In the genomic region with DNA sequence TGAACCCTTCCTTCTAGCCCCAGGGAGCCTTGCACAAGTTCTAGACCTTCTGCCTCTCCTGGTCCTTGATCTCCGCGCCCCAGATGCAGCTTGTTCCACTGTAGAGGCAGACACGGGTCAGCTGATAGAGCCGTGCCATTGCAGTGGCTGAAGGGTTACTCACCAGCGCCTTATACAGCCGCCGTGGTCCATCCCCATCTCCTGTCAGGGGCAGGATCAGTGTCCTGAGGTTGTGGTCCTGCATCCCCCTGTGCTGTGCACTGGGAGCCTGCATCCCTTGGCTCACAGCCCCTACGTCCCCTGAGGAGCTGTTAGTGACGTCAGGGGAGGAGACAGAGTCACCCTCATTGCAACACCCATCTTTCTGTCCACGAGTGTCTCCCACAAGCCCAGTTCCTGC, we compare ENCODE assay signal across 8 mouse cellular contexts. TPM values are rescaled to one million over a fixed set of nuclear protein-coding genes. Genes with fewer than 3 reads are reported as not detected.
DNase-seq lines count a peak whose midpoint lies in the region; ATAC-seq and TF ChIP-seq lines count a peak whose summit lies in the region.

No protein-coding gene starts in this region.

- peaks cover 36% of the 10 kb centered on the region for H3K36me3 ChIP-seq in heart, embryonic 10.5 days
- peaks cover 16% of the 10 kb centered on the region for H3K36me3 ChIP-seq in neural tube, embryonic 11.5 days (ENCODE audit: control insufficient read depth, insufficient read depth, low read length)
- peaks cover 28% of the 10 kb centered on the region for H3K36me3 ChIP-seq in neural tube, embryonic 15.5 days
- peaks cover 27% of the 10 kb centered on the region for H3K36me3 ChIP-seq in intestine, embryonic 15.5 days
- peaks cover 21% of the 10 kb centered on the region for H3K36me3 ChIP-seq in small intestine, adult 2 months (ENCODE audit: control insufficient read depth, insufficient read depth, low read length)

- no peaks in the 10 kb centered on the region for H3K9me3 ChIP-seq in heart, embryonic 10.5 days
- H3K9me3 ChIP-seq in neural tube, embryonic 11.5 days (ENCODE audit: control insufficient read depth, low read length) = no peaks in the 10 kb centered on the region
- no peaks in the 10 kb centered on the region for H3K9me3 ChIP-seq in neural tube, embryonic 15.5 days (replicated peaks)
- no peaks in the 10 kb centered on the region for H3K9me3 ChIP-seq in intestine, embryonic 15.5 days

- H3K27ac ChIP-seq in heart, embryonic 10.5 days = peak overlapping the region; percentile 79
- 0 out of 2 replicates have a peak overlapping the region, but pooled peaks have one; percentile 20 for H3K27ac ChIP-seq in neural tube, embryonic 11.5 days (ENCODE audit: low read depth, low read length)
- H3K27ac ChIP-seq in neural tube, embryonic 15.5 days (replicated peaks) = no peak overlapping the region
- peak overlapping the region; percentile 57 for H3K27ac ChIP-seq in intestine, embryonic 15.5 days
- peak overlapping the region; percentile 32; the same call in 1 of the 2 replicates for H3K27ac ChIP-seq in small intestine, adult 2 months (ENCODE audit: insufficient read depth, low read depth, low read length)

- ATAC-seq in neural tube, embryonic 11.5 days (ENCODE audit: insufficient read depth, low FRiP score, low TSS enrichment) = no peak
- ATAC-seq in neural tube, embryonic 15.5 days (ENCODE audit: low FRiP score) = no peak
- 0 out of 2 replicates have a peak, but pooled peaks have one; percentile 1 for ATAC-seq in intestine, embryonic 15.5 days
- no peak for ATAC-seq in erythroid progenitor cell, adult 5-6 weeks (replicated peaks; ENCODE audit: low FRiP score, poor library complexity, severe bottlenecking)

- no peak for DNase-seq in heart, embryonic 10.5 days (ENCODE audit: low spot score)
- DNase-seq in heart, adult 8-10 months (ENCODE audit: low spot score) = no peak
- no peak for DNase-seq in neural tube, embryonic 11.5 days (ENCODE audit: low spot score)
- no peak for DNase-seq in layer of hippocampus, adult 9-11 months

- TF ChIP-seq CTCF in small intestine, adult 2 months (IDR thresholded peaks at IDR 0.05; ENCODE audit: extremely low read depth, insufficient read length, insufficient replicate concordance, low read depth, low read length) = no peak

- TF ChIP-seq POLR2A in small intestine, adult 2 months (IDR thresholded peaks at IDR 0.05; ENCODE audit: low read depth, low read length) = no peak

- WGBS in heart, embryonic 10.5 days = 60% methylated on average over 10 of the region's 10 CpGs
- WGBS in neural tube, embryonic 11.5 days = 82% methylated on average over 10 of the region's 10 CpGs
- 75% methylated on average over 10 of the region's 10 CpGs for WGBS in neural tube, embryonic 15.5 days
- WGBS in intestine, embryonic 15.5 days = 69% methylated on average over 10 of the region's 10 CpGs
- WGBS in small intestine, adult 2 months = 57% methylated on average over 10 of the region's 10 CpGs

- H3K27me3 ChIP-seq in heart, embryonic 10.5 days (ENCODE audit: insufficient read depth, poor library complexity, severe bottlenecking) = no peaks in the 10 kb centered on the region
- H3K27me3 ChIP-seq in neural tube, embryonic 11.5 days (ENCODE audit: control insufficient read depth, insufficient read depth, low read length) = no peaks in the 10 kb centered on the region
- H3K27me3 ChIP-seq in neural tube, embryonic 15.5 days (replicated peaks) = no peaks in the 10 kb centered on the region
- H3K27me3 ChIP-seq in intestine, embryonic 15.5 days (replicated peaks) = no peaks in the 10 kb centered on the region
- H3K27me3 ChIP-seq in small intestine, adult 2 months (ENCODE audit: control insufficient read depth, insufficient read depth, low read length) = no peaks in the 10 kb centered on the region

- no peak overlapping the region for H3K9ac ChIP-seq in neural tube, embryonic 11.5 days (ENCODE audit: low read length)
- no peak overlapping the region for H3K9ac ChIP-seq in neural tube, embryonic 15.5 days (replicated peaks)
- peak overlapping the region; percentile 18 for H3K9ac ChIP-seq in intestine, embryonic 15.5 days

- H3K4me3 ChIP-seq in heart, embryonic 10.5 days = peak overlapping the region; percentile 30
- no peak overlapping the region for H3K4me3 ChIP-seq in neural tube, embryonic 11.5 days (ENCODE audit: low read depth, low read length)
- no peak overlapping the region for H3K4me3 ChIP-seq in neural tube, embryonic 15.5 days (replicated peaks)
- no peak overlapping the region for H3K4me3 ChIP-seq in intestine, embryonic 15.5 days (replicated peaks)
- H3K4me3 ChIP-seq in small intestine, adult 2 months (ENCODE audit: low read depth, low read length) = no peak overlapping the region

- H3K4me1 ChIP-seq in heart, embryonic 10.5 days = peaks cover 69% of the 10 kb centered on the region
- no peaks in the 10 kb centered on the region; the same call in 1 of the 2 replicates for H3K4me1 ChIP-seq in neural tube, embryonic 11.5 days (ENCODE audit: control insufficient read depth, insufficient read depth, low read length)
- H3K4me1 ChIP-seq in neural tube, embryonic 15.5 days = peaks cover 37% of the 10 kb centered on the region
- peaks cover 48% of the 10 kb centered on the region for H3K4me1 ChIP-seq in intestine, embryonic 15.5 days (replicated peaks)
- peaks cover 32% of the 10 kb centered on the region for H3K4me1 ChIP-seq in small intestine, adult 2 months (ENCODE audit: control insufficient read depth, insufficient read depth, insufficient read length, low read length)

- H3K4me2 ChIP-seq in neural tube, embryonic 11.5 days (ENCODE audit: low read depth) = no peak overlapping the region
- H3K4me2 ChIP-seq in neural tube, embryonic 15.5 days = no peak overlapping the region
- H3K4me2 ChIP-seq in intestine, embryonic 15.5 days (replicated peaks) = peak overlapping the region; percentile 43

RNA-seq across cellular contexts. Expression of a gene that starts 10.5 kb away (rescaled TPM):
- polyA plus RNA-seq in heart, embryonic 10.5 days (2016; fragmentation: Nextera tagmentation; extraction: Ambion mirVana) = 42.6 and 55.9 TPM in 2 replicates
- total RNA-seq in heart, adult 8-10 months (2022) = 10 to 100 TPM; 25.7 to 29.5 (median 26.8) TPM
- polyA plus RNA-seq in neural tube, embryonic 11.5 days (2014; fragmentation: Nextera tagmentation; extraction: Ambion mirVana) = 64.6 and 65.8 TPM in 2 replicates
- polyA plus RNA-seq in neural tube, embryonic 15.5 days (2015; fragmentation: Nextera tagmentation; extraction: Ambion mirVana) = 116 and 124 TPM in 2 replicates
- 41.2 and 42.7 TPM in 2 replicates for polyA plus RNA-seq in intestine, embryonic 15.5 days (2015; fragmentation: Nextera tagmentation; extraction: Ambion mirVana)
- 26.1 and 50.8 TPM in 2 replicates for polyA plus RNA-seq in small intestine, adult 2 months (2012; rRNA removed)
- total RNA-seq in erythroid progenitor cell, adult 5-6 weeks (2015; ENCODE audit: low replicate concordance) = 13.0 and 15.1 TPM in 2 replicates
- total RNA-seq in erythroid progenitor cell, adult 5-6 weeks (2017; ENCODE audit: low replicate concordance) = 9.9 and 14.7 TPM in 2 replicates

RNA-seq across cellular contexts. Expression of a gene that starts 11.9 kb away (rescaled TPM):
- polyA plus RNA-seq in heart, embryonic 10.5 days (2016; fragmentation: Nextera tagmentation; extraction: Ambion mirVana) = 1.8 and 4.4 TPM in 2 replicates
- under 1 TPM in 1 of 4 experiments, not detected in 3; 0.22 TPM for total RNA-seq in heart, adult 8-10 months (2022)
- polyA plus RNA-seq in neural tube, embryonic 11.5 days (2014; fragmentation: Nextera tagmentation; extraction: Ambion mirVana) = 2.5 and 2.8 TPM in 2 replicates
- polyA plus RNA-seq in neural tube, embryonic 15.5 days (2015; fragmentation: Nextera tagmentation; extraction: Ambion mirVana) = 4.1 and 7.9 TPM in 2 replicates
- polyA plus RNA-seq in intestine, embryonic 15.5 days (2015; fragmentation: Nextera tagmentation; extraction: Ambion mirVana) = 47.0 and 53.3 TPM in 2 replicates
- 124 and 239 TPM in 2 replicates for polyA plus RNA-seq in small intestine, adult 2 months (2012; rRNA removed)
- total RNA-seq in erythroid progenitor cell, adult 5-6 weeks (2015; ENCODE audit: low replicate concordance) = 3.2 TPM in 1 of 2 replicates, not detected in the other
- 0.23 TPM in 1 of 2 replicates, not detected in the other for total RNA-seq in erythroid progenitor cell, adult 5-6 weeks (2017; ENCODE audit: low replicate concordance)

RNA-seq across cellular contexts. Expression of a gene that starts 17.6 kb away (rescaled TPM):
- polyA plus RNA-seq in heart, embryonic 10.5 days (2016; fragmentation: Nextera tagmentation; extraction: Ambion mirVana) = 37.2 and 51.6 TPM in 2 replicates
- 10 to 100 TPM; 14.4 to 19.2 (median 16.3) TPM for total RNA-seq in heart, adult 8-10 months (2022)
- polyA plus RNA-seq in neural tube, embryonic 11.5 days (2014; fragmentation: Nextera tagmentation; extraction: Ambion mirVana) = 39.4 and 46.2 TPM in 2 replicates
- polyA plus RNA-seq in neural tube, embryonic 15.5 days (2015; fragmentation: Nextera tagmentation; extraction: Ambion mirVana) = 27.8 and 34.0 TPM in 2 replicates
- 38.7 and 39.5 TPM in 2 replicates for polyA plus RNA-seq in intestine, embryonic 15.5 days (2015; fragmentation: Nextera tagmentation; extraction: Ambion mirVana)
- polyA plus RNA-seq in small intestine, adult 2 months (2012; rRNA removed) = 16.6 and 29.2 TPM in 2 replicates
- 8.3 and 10.5 TPM in 2 replicates for total RNA-seq in erythroid progenitor cell, adult 5-6 weeks (2015; ENCODE audit: low replicate concordance)
- 24.7 and 47.1 TPM in 2 replicates for total RNA-seq in erythroid progenitor cell, adult 5-6 weeks (2017; ENCODE audit: low replicate concordance)

RNA-seq across cellular contexts. Expression of a gene that starts 25.3 kb away (rescaled TPM):
- polyA plus RNA-seq in heart, embryonic 10.5 days (2016; fragmentation: Nextera tagmentation; extraction: Ambion mirVana) = 10.8 and 15.6 TPM in 2 replicates
- total RNA-seq in heart, adult 8-10 months (2022) = 1 to 10 TPM; 2.7 to 5.4 (median 3.5) TPM
- 1.8 and 2.9 TPM in 2 replicates for polyA plus RNA-seq in neural tube, embryonic 11.5 days (2014; fragmentation: Nextera tagmentation; extraction: Ambion mirVana)
- 5.5 and 11.4 TPM in 2 replicates for polyA plus RNA-seq in neural tube, embryonic 15.5 days (2015; fragmentation: Nextera tagmentation; extraction: Ambion mirVana)
- polyA plus RNA-seq in intestine, embryonic 15.5 days (2015; fragmentation: Nextera tagmentation; extraction: Ambion mirVana) = 21.3 and 21.7 TPM in 2 replicates
- polyA plus RNA-seq in small intestine, adult 2 months (2012; rRNA removed) = 10.0 and 10.2 TPM in 2 replicates
- total RNA-seq in erythroid progenitor cell, adult 5-6 weeks (2015; ENCODE audit: low replicate concordance) = not detected in 2 replicates
- 0.90 TPM in 1 of 2 replicates, not detected in the other for total RNA-seq in erythroid progenitor cell, adult 5-6 weeks (2017; ENCODE audit: low replicate concordance)

RNA-seq across cellular contexts. Expression of a gene that starts 36.5 kb away (rescaled TPM):
- polyA plus RNA-seq in heart, embryonic 10.5 days (2016; fragmentation: Nextera tagmentation; extraction: Ambion mirVana) = 56.5 and 57.0 TPM in 2 replicates
- 100 to 1,000 TPM; 105 to 122 (median 112) TPM for total RNA-seq in heart, adult 8-10 months (2022)
- 35.3 and 39.0 TPM in 2 replicates for polyA plus RNA-seq in neural tube, embryonic 11.5 days (2014; fragmentation: Nextera tagmentation; extraction: Ambion mirVana)
- 38.0 and 39.1 TPM in 2 replicates for polyA plus RNA-seq in neural tube, embryonic 15.5 days (2015; fragmentation: Nextera tagmentation; extraction: Ambion mirVana)
- 55.1 and 69.2 TPM in 2 replicates for polyA plus RNA-seq in intestine, embryonic 15.5 days (2015; fragmentation: Nextera tagmentation; extraction: Ambion mirVana)
- 100 and 207 TPM in 2 replicates for polyA plus RNA-seq in small intestine, adult 2 months (2012; rRNA removed)
- not detected in 2 replicates for total RNA-seq in erythroid progenitor cell, adult 5-6 weeks (2015; ENCODE audit: low replicate concordance)
- 14.0 TPM in 1 of 2 replicates, not detected in the other for total RNA-seq in erythroid progenitor cell, adult 5-6 weeks (2017; ENCODE audit: low replicate concordance)
